Mouse (Mus musculus) bone marrow, adult 2 months (tissue): ENCODE data around the gene Tbc1d2.
A peak's percentile ranks its signal among the peaks of the same experiment; 100 is the strongest.

Source experiments
- CTCF ChIP-seq: fragments of 200-500 bp; IDR thresholded peaks from 2 replicates; pipeline ENCODE4 v1.5.1; 2011; ENCODE audit warnings: low read length, control low read depth; ENCODE audit not compliant: control insufficient read depth, insufficient read depth
- POLR2A ChIP-seq: fragments of 200-500 bp; IDR thresholded peaks from 2 replicates; pipeline ENCODE4 v1.6.1; 2011; ENCODE audit warnings: low read depth, mild to moderate bottlenecking, control low read depth, low read length, borderline replicate concordance; ENCODE audit not compliant: control insufficient read depth

DNA sequence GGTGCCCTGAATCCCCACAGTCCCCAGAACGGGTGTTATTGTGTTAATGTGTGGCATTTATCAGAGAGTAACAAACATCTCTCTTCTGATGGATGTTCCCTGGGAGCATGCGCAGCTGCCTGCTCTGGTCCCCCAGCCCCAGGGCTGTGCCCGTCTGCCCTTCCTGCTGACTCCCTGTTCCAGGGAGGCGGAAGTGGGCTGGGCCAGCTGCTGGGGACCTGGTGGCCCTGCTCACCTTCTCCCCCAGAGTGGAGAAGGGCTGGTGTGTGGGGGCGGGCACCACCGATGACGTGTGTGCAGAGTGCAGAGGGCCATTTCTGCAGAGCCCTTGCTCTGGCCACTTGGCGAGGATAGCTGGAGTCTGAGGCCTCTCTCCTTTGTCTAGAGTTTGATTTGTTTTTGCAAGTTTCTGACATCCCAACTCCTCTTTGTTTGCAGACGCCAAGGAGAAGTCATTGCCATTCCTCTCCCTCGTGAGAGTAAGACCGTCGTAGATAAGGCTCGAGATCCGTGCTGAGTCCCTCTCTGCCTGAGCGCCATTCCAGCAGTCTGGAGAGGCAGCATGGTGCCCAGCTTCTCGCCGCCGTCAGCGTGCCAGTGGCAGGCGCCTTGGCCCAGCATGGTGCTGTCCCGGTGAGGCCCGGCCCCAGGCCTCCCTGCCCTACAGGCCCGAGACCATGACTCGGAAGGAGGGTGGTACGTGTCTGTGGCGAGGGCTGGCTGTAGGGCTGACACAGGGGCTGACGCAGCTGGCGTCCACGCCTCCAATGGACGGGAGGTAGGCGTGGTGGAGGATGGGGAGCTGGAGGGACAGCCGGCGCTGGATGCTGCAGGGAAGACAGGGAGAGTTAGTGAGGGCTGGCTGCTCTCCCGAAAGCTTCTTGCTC, 14.4 kb upstream of the Tbc1d2 start:
- TF ChIP-seq CTCF (no peak), POLR2A (peak; percentile 26; the same call in 1 of the 2 replicates)
